22 mouse cellular contexts compared by ENCODE assay signal in genomic region chr3:65592850-65593249, GRCm38 (mm10).
DNase-seq lines count a peak whose midpoint lies in the region; ATAC-seq and TF ChIP-seq lines count a peak whose summit lies in the region.
"Had no signal": no experiment of that assay in that cellular context is flagged by ENCODE, and none has a peak within 500 bp of the region (broad histone marks: within the 10 kb centered on the region; RNA-seq: fewer than 3 reads in every experiment).

No protein-coding gene starts in this region.

- no peaks in the 10 kb centered on the region for H3K36me3 ChIP-seq in thymus, adult 2 months (ENCODE audit: control insufficient read depth, insufficient read depth, low read length)
- no peaks in the 10 kb centered on the region for H3K36me3 ChIP-seq in limb, embryonic 10.5 days
- H3K36me3 ChIP-seq in forebrain, postnatal 0 days (ENCODE audit: insufficient read depth) = no peaks in the 10 kb centered on the region
- H3K36me3 ChIP-seq: embryonic facial prominence, embryonic 10.5 days; embryonic facial prominence, embryonic 12.5 days; forebrain, embryonic 15.5 days; G1E had no signal

- H3K27ac ChIP-seq in thymus, adult 2 months (ENCODE audit: control insufficient read depth, insufficient read depth, low read length) = peak overlapping the region; percentile 39; the same call in 1 of the 2 replicates
- no peak overlapping the region for H3K27ac ChIP-seq in limb, embryonic 10.5 days
- H3K27ac ChIP-seq in forebrain, postnatal 0 days (ENCODE audit: low read depth, low read length) = no peak overlapping the region
- H3K27ac ChIP-seq: embryonic facial prominence, embryonic 10.5 days; embryonic facial prominence, embryonic 12.5 days; forebrain, embryonic 13.5 days; forebrain, embryonic 15.5 days had no signal

- 90% methylated on average over 6 of the region's 6 CpGs for WGBS in thymus, adult 2 months
- 94% methylated on average over 6 of the region's 6 CpGs for WGBS in limb, embryonic 10.5 days
- 96% methylated on average over 6 of the region's 6 CpGs for WGBS in forebrain, postnatal 0 days

- peaks cover 2% of the 10 kb centered on the region for H3K4me1 ChIP-seq in thymus, adult 2 months (replicated peaks; ENCODE audit: control insufficient read depth, insufficient read depth, low read length)
- peaks cover 18% of the 10 kb centered on the region for H3K4me1 ChIP-seq in limb, embryonic 10.5 days
- H3K4me1 ChIP-seq in forebrain, postnatal 0 days (ENCODE audit: insufficient read depth) = no peaks in the 10 kb centered on the region
- H3K4me1 ChIP-seq: forebrain, embryonic 15.5 days had no signal

- H3K9me3 ChIP-seq in limb, embryonic 10.5 days (replicated peaks) = no peaks in the 10 kb centered on the region
- no peaks in the 10 kb centered on the region for H3K9me3 ChIP-seq in forebrain, postnatal 0 days (ENCODE audit: low read length)
- H3K9me3 ChIP-seq: embryonic facial prominence, embryonic 10.5 days; embryonic facial prominence, embryonic 12.5 days; forebrain, embryonic 13.5 days; forebrain, embryonic 15.5 days; G1E had no signal

- TF ChIP-seq POLR2A in thymus, adult 2 months (IDR thresholded peaks at IDR 0.05; ENCODE audit: control insufficient read depth, extremely low read depth, insufficient read depth, low read length, poor library complexity) = no peak

- TF ChIP-seq CTCF in thymus, adult 2 months (IDR thresholded peaks at IDR 0.05; ENCODE audit: borderline replicate concordance, control insufficient read depth, extremely low read depth, insufficient read depth, low read length, poor library complexity) = no peak
- TF ChIP-seq CTCF in forebrain, postnatal 0 days (IDR thresholded peaks at IDR 0.05; ENCODE audit: low read depth) = no peak

- H3K9ac ChIP-seq in forebrain, postnatal 0 days = no peak overlapping the region
- H3K9ac ChIP-seq: embryonic facial prominence, embryonic 12.5 days; forebrain, embryonic 13.5 days; forebrain, embryonic 15.5 days had no signal

- no peaks in the 10 kb centered on the region for H3K27me3 ChIP-seq in thymus, adult 2 months (ENCODE audit: control insufficient read depth, insufficient read depth, low read length)
- no peaks in the 10 kb centered on the region for H3K27me3 ChIP-seq in limb, embryonic 10.5 days (ENCODE audit: low read depth, poor library complexity, severe bottlenecking)
- no peaks in the 10 kb centered on the region for H3K27me3 ChIP-seq in forebrain, postnatal 0 days (ENCODE audit: insufficient read depth, low read length)
- H3K27me3 ChIP-seq: embryonic facial prominence, embryonic 12.5 days; forebrain, embryonic 13.5 days; forebrain, embryonic 15.5 days; Patski had no signal

- no peak overlapping the region for H3K4me3 ChIP-seq in thymus, adult 2 months (ENCODE audit: control insufficient read depth, insufficient read depth, low read length)
- no peak overlapping the region for H3K4me3 ChIP-seq in limb, embryonic 10.5 days
- no peak overlapping the region for H3K4me3 ChIP-seq in forebrain, postnatal 0 days (ENCODE audit: low read depth, low read length)
- H3K4me3 ChIP-seq: embryonic facial prominence, embryonic 10.5 days; embryonic facial prominence, embryonic 12.5 days; forebrain, embryonic 13.5 days; forebrain, embryonic 15.5 days had no signal

- no peak overlapping the region for H3K4me2 ChIP-seq in forebrain, postnatal 0 days (ENCODE audit: low read depth)
- H3K4me2 ChIP-seq: embryonic facial prominence, embryonic 12.5 days; forebrain, embryonic 13.5 days; forebrain, embryonic 15.5 days had no signal

- ATAC-seq in forebrain, postnatal 0 days = no peak
- ATAC-seq: activated CD4-positive, CD25-positive, alpha-beta regulatory T cell, adult 4 months; forebrain, embryonic 13.5 days; forebrain, embryonic 15.5 days; Patski had no signal

- peak; percentile 15 for DNase-seq in layer of hippocampus, adult 11-12 months (ENCODE audit: low spot score)
- DNase-seq in layer of hippocampus, postnatal 36 days = no peak
- no peak for DNase-seq in thymus, adult 2 months
- DNase-seq in thymus, adult 18-20 months = no peak
- DNase-seq in brain, adult 2 months (ENCODE audit: low read depth, low spot score) = peak; percentile 37
- DNase-seq in limb, embryonic 10.5 days (ENCODE audit: low spot score) = no peak
- DNase-seq in forebrain, postnatal 0 days = no peak
- DNase-seq: adrenal gland, adult 8-10 months; adrenal gland, postnatal 14 days; adrenal gland, postnatal 36 days; cerebellum, adult 11 months; cerebellum, adult 18-20 months; cerebellum, adult 8-10 months; cerebellum, postnatal 10 days; cerebellum, postnatal 25 days had no signal

Comparison
In these comparisons a context has a peak if more than half of its experiments do, and no peak if none do; other contexts are left out.
1. DNase-seq: peak in layer of hippocampus, adult 11-12 months (single experiment) and brain, adult 2 months (single experiment); none in layer of hippocampus, postnatal 36 days (0 of 2), thymus, adult 2 months (single experiment), thymus, adult 18-20 months (0 of 2), limb, embryonic 10.5 days (single experiment) and forebrain, postnatal 0 days (single experiment).